Mouse (Mus musculus) midbrain, embryonic 14.5 days (tissue): ENCODE data around the gene Lgalsl. TPM values are rescaled to one million over a fixed set of nuclear protein-coding genes. Genes with fewer than 3 reads are reported as not detected.
A peak's percentile ranks its signal among the peaks of the same experiment; 100 is the strongest.

ENCODE experiments used
- ATAC-seq: fragments of 200-750 bp; cut with Nextera tagmentation; 2 replicates; pipeline ENCODE4 v1.8.0; 2017; ENCODE audit warnings: moderate number of reproducible peaks, moderate library complexity; ENCODE audit not compliant: low FRiP score, low TSS enrichment
- DNase-seq: peaks from one replicate; pipeline ENCODE4 v3.0.0-alpha.2; 2015
- H3K27ac ChIP-seq: fragments of 300-500 bp; sonication (generic); replicated peaks from 2 replicates; pipeline ENCODE4 v1.5.1; 2014; ENCODE audit warnings: mild to moderate bottlenecking, low read depth, low read length, moderate library complexity
- H3K27me3 ChIP-seq: fragments of 300-500 bp; sonication (generic); 2 replicates; pipeline ENCODE4 v1.6.1; 2014; ENCODE audit warnings: low read length, control low read depth, mixed read lengths; ENCODE audit not compliant: control insufficient read depth, insufficient read depth
- H3K36me3 ChIP-seq: fragments of 300-500 bp; sonication (generic); 2 replicates; pipeline ENCODE4 v1.6.1; 2014; ENCODE audit warnings: low read length, control low read depth; ENCODE audit not compliant: control insufficient read depth, insufficient read depth
- H3K4me1 ChIP-seq: fragments of 300-500 bp; sonication (generic); 2 replicates; pipeline ENCODE4 v1.6.1; 2014; ENCODE audit warnings: mild to moderate bottlenecking, antibody characterized with exemption, low read length, control low read depth; ENCODE audit not compliant: control insufficient read depth, insufficient read depth
- H3K4me2 ChIP-seq: fragments of 300-500 bp; sonication (generic); 2 replicates; pipeline ENCODE4 v1.6.1; 2014; ENCODE audit warnings: mild to moderate bottlenecking, low read length, moderate library complexity
- H3K4me3 ChIP-seq: fragments of 300-500 bp; sonication (generic); replicated peaks from 2 replicates; pipeline ENCODE4 v1.5.1; 2014; ENCODE audit warnings: low read depth, low read length
- H3K9ac ChIP-seq: fragments of 300-500 bp; sonication (generic); replicated peaks from 2 replicates; pipeline ENCODE4 v1.6.1; 2014; ENCODE audit warnings: mild to moderate bottlenecking, low read length, moderate library complexity
- H3K9me3 ChIP-seq: fragments of 300-500 bp; sonication (generic); 2 replicates; pipeline ENCODE4 v1.6.1; 2016; ENCODE audit warnings: low read length, control low read depth, mixed read lengths; ENCODE audit not compliant: control insufficient read depth
- WGBS: fragments of 180-500 bp; shearing (Covaris S2); extraction: QIAGEN DNeasy Blood & Tissue Kit; methylation state at CpG from one replicate; pipeline ENCODE4 v1.1.7; 2014; 5-methylcytosine and 5-hydroxymethylcytosine counted together
- polyA plus RNA-seq: library from polyadenylated mRNA; unstranded; fragments of >200 nt; fragmentation: Nextera tagmentation; extraction: Ambion mirVana; gene quantifications from 2 replicates; pipeline ENCODE4 v1.2.1, GENCODE M21; 2014

Gene Lgalsl
- polyA plus RNA-seq, 1 experiment from 2014 or later, result 72.9 TPM

DNA sequence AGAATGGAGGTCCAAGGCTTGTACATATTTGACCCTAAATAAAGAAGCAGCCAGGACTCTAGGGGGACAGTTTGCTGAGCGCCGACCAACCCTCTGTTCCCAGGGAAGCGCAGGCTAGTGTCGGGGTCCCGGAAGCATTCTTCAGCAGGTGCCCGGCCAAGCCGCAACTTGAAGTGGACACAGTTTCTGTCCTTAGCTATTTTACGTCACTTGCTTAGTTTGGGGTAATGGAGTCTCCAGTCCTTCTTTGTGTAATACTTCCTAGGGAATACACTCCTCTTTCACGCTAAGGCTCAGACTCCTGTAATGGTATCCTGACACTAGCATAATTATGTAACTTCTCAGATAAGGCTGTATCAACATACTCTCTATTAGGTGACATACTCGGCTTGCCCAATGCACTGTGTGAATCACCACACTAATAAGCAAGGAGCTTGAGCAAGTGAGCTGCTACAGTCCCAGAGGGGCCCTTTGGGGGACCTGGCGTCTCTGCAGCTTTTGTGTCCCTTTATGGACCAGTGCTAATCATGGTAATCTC lies 813 bp upstream of the Lgalsl start:
- peak; percentile 22; the same call in 1 of the 2 replicates for ATAC-seq
- WGBS, result 7% methylated on average over 11 of the region's 11 CpGs
- Histone ChIP-seq H3K36me3 (peaks cover 16% of the 10 kb centered on the region), H3K4me2 (peak overlapping the region; percentile 81), H3K4me1 (peaks cover 23% of the 10 kb centered on the region), H3K4me3 (peak overlapping the region; percentile 87), H3K9ac (peak overlapping the region; percentile 95), H3K27me3 (peaks cover 8% of the 10 kb centered on the region; the same call in 1 of the 2 replicates), H3K27ac (peak overlapping the region; percentile 93), H3K9me3 (no peaks in the 10 kb centered on the region)
- peak; percentile 54 for DNase-seq

DNA sequence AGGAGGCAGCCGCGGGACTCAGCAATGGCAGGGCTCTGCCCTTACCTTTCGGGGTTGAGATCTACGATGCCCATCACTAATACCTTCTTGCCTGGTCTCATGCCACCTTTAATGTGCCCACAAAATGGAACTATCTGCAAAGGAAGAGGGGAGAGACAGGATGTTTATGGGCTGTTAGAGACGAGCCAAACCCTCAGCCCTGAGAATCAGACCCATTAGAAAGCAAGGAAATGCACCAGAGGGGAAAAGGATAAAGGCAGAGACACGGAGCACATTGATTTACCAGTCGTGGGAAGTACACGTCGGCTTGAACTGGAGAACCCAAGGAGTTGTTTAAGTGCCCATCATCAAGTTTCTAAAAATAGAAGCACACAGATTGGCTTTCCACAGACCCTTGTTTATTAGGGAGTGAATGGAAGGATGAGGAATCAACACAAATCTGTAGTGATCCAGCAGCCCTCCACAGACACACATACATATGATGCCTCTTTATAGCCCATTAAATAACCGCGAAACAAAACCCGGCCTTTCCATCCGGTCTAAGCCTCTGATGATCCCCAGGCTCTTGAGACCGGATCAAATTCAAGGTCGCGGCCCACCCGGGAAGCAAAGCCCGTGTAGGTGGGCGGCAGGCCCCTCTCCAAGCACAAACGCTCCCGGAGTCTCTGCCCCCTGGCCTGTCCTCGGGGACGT lies 717 bp downstream of the Lgalsl start:
- H3K4me3 ChIP-seq, result peak overlapping the region; percentile 87
- DNase-seq, result peak; percentile 55
- no peaks in the 10 kb centered on the region for H3K9me3 ChIP-seq
- peak overlapping the region; percentile 95 for H3K9ac ChIP-seq
- WGBS, result 12% methylated on average over 23 of the region's 23 CpGs
- peaks cover 8% of the 10 kb centered on the region; the same call in 1 of the 2 replicates for H3K27me3 ChIP-seq
- H3K4me2 ChIP-seq, result peak overlapping the region; percentile 81
- peak overlapping the region; percentile 93 for H3K27ac ChIP-seq
- peaks cover 23% of the 10 kb centered on the region for H3K4me1 ChIP-seq
- H3K36me3 ChIP-seq, result peaks cover 25% of the 10 kb centered on the region
- ATAC-seq, result peak; percentile 16

DNA sequence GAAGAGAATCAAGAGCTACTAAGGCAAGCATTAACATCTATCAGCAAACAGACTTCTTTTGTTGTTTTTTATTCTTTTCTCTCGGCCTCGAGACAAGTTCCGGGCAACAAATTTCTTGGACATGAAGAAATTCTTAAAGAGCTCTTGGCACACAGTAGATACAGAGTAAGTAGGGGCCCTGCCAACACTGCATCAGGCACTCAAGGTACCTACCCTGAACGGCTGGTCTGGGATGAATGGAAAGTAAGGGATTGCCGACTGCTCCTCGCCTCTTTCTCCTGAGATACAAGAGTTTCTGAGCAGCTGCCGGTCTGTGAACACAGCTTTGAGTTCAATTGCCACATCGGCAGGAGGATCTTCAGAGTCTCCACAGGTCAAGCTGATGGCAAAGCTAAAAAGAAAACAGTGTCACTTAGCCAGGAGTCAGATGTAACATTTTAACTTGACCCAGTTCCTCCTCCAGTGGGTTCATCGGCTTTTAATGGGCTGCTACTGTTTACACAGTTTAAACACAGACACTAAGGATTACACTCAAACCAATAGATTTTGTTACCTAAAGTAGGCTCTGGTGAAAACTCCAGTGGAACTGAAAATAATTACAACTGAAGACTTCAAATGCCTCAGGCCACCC lies 1.7 kb downstream of the Lgalsl start:
- Histone ChIP-seq H3K4me1 (peaks cover 23% of the 10 kb centered on the region), H3K4me3 (peak overlapping the region; percentile 87; the same call in 1 of the 2 replicates), H3K27ac (no peak overlapping the region; the same call in 1 of the 2 replicates), H3K9me3 (no peaks in the 10 kb centered on the region), H3K4me2 (peak overlapping the region; percentile 81), H3K36me3 (peaks cover 30% of the 10 kb centered on the region), H3K9ac (no peak overlapping the region), H3K27me3 (peaks cover 8% of the 10 kb centered on the region; the same call in 1 of the 2 replicates)
- no peak for ATAC-seq
- 48% methylated on average over 9 of the region's 9 CpGs for WGBS
- DNase-seq, result no peak

DNA sequence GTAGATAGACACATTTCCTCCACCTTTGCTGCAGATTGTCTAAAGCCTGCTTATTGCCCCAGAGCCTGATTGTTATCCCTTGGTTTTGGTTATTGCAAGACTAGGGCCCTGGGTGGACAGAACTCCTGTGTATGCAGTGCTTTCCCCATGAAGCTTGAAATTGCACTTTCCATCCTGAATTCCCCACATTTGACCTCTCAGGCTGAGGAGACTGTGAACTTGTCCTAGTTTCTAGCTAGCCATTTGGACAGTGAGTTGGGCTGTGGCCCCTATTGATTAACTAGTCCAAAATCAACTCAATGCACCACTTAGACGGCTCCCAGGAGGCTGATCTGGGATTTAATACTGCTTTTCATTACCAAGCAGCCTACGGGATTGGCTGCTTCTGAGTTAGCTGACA lies 6.9 kb downstream of the Lgalsl start:
- DNase-seq (no peak), ATAC-seq (no peak)
- WGBS, result 23% methylated on average over 2 of the region's 2 CpGs
- no peak overlapping the region for H3K27ac ChIP-seq
- no peaks in the 10 kb centered on the region for H3K27me3 ChIP-seq
- no peak overlapping the region for H3K4me3 ChIP-seq
- H3K36me3 ChIP-seq, result peaks cover 30% of the 10 kb centered on the region
- peaks cover 8% of the 10 kb centered on the region; the same call in 1 of the 2 replicates for H3K4me1 ChIP-seq
- H3K9me3 ChIP-seq, result no peaks in the 10 kb centered on the region
- no peak overlapping the region for H3K4me2 ChIP-seq
- H3K9ac ChIP-seq, result no peak overlapping the region

DNA sequence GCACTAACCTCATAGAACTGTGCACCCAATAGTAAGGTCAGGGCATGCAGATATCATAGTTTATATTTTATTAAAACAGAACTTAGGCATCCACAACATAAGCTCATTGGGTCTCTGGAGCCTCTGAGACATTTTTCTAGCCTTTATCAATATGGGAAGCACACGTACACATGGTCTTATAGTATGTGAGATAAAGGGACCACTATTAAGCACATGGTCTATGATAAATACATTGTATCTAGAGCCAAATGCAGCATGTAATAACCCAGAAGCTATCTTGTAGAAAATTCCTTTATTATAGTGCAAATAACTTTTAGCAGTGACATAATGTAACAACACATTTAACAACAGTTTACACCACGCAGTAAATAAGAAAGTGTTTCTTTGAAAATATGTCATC lies 7.6 kb downstream of the Lgalsl start:
- WGBS, result 93% methylated on average over 2 of the region's 2 CpGs

DNA sequence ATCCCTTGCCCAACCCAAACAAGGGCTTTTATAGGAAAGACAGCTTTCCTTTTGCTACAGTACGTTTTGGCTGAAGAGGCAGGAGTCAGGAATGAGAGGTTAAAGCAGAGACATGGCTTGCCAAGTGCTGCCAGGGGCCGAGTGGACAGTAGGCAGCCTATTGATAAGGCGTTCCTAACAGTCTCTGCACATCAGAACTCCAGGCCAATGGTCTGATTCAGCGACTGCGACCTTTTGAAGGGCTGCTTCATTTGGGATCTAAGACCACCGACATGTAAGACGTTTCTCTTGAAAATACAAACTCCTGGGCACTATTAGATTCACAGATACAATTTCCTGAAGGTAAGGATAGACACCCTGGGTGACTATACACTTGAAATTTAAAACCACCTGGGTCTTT lies 9.5 kb downstream of the Lgalsl start:
- no peak for ATAC-seq
- whole genome bisulfite sequencing, result 85% methylated on average over 7 of the region's 7 CpGs
- no peak overlapping the region for H3K9ac ChIP-seq

More for the DNA sequence above, 7.6 kb downstream of the Lgalsl start:
- no peak overlapping the region for H3K4me2 ChIP-seq
- H3K27ac ChIP-seq, result no peak overlapping the region
- peaks cover 26% of the 10 kb centered on the region for H3K36me3 ChIP-seq
- ATAC-seq (no peak), DNase-seq (no peak)
- no peaks in the 10 kb centered on the region for H3K9me3 ChIP-seq
- no peak overlapping the region for H3K4me3 ChIP-seq
- H3K4me1 ChIP-seq, result peaks cover 3% of the 10 kb centered on the region; the same call in 1 of the 2 replicates
- no peaks in the 10 kb centered on the region for H3K27me3 ChIP-seq
- no peak overlapping the region for H3K9ac ChIP-seq

DNA sequence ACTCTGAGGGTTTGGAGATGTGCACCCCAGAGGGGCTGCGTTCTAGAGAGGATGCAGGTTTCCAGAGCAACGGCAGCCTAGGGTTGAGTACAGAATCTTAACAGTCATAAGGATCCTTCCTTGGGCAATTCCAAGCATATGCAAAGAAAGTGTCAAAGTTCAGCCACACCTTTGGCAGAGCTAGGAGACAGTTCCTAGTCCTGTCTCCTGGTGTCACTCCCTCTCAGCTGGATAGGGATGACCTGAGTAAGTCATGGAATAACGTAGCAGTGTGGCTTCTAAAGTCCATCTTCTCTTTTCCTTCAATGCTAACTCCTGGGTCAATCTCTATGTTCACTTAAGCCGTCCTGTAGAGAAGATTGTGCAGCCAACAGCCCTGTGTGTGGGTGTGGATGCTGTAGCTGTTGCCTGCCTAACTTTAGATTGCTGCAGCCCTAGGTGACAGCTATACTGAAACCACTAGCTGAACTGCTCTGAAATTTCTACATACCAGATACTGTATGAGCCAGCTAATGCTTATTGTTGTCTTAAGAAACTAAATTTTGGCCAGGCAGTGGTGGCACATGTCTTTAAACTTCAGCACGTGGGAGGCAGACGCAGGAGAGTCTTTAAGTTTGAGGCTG lies 16.8 kb downstream of the Lgalsl start:
- H3K9me3 ChIP-seq, result no peaks in the 10 kb centered on the region
- no peak overlapping the region for H3K4me3 ChIP-seq
- no peaks in the 10 kb centered on the region for H3K27me3 ChIP-seq
- no peaks in the 10 kb centered on the region for H3K4me1 ChIP-seq
- no peak for DNase-seq
- H3K27ac ChIP-seq, result no peak overlapping the region
- no peaks in the 10 kb centered on the region for H3K36me3 ChIP-seq
- ATAC-seq, result no peak
- 89% methylated on average over 6 of the region's 6 CpGs for WGBS
- H3K9ac ChIP-seq, result no peak overlapping the region
- H3K4me2 ChIP-seq, result no peak overlapping the region

More for the DNA sequence above, 9.5 kb downstream of the Lgalsl start:
- DNase-seq, result no peak
- H3K4me1 ChIP-seq, result no peaks in the 10 kb centered on the region
- H3K36me3 ChIP-seq, result peaks cover 12% of the 10 kb centered on the region
- no peak overlapping the region for H3K4me2 ChIP-seq
- no peak overlapping the region for H3K27ac ChIP-seq
- H3K4me3 ChIP-seq, result no peak overlapping the region
- no peaks in the 10 kb centered on the region for H3K9me3 ChIP-seq
- H3K27me3 ChIP-seq, result no peaks in the 10 kb centered on the region

DNA sequence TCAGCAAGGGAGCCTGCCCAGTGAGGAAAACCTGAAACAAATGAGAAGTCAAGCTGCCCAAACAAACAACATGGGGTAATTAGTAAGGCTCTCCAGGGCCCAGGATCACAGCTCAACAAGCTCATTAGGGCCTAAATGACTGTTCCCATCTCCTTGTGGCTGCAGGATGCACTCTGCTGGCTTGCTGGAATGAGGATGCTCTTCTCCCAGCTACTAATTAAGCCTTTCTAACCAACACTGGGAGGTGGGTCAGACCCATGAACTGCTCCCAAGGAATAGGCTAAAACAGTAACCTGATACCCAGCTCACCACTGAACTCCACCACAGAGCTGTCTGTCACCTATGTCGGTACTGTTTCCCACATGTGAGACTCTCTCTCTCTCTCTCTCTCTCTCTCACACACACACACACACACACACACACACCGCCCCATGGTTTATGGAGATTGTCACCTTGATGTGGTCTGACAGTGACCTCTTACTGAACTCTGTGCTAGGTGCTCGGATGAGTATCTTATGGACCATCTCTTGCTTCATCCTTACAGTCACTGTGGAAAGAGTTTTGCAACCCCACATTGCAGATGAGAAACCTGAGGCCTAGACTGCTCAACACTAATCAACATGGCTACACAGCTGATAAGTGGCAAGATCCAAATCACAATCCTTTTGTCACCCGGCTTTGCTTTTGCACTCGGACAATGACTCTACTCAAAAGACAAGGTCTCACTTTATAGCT lies 18.5 kb downstream of the Lgalsl start:
- no peaks in the 10 kb centered on the region for H3K4me1 ChIP-seq
- no peak overlapping the region for H3K9ac ChIP-seq
- H3K36me3 ChIP-seq, result no peaks in the 10 kb centered on the region
- no peak overlapping the region for H3K27ac ChIP-seq
- no peaks in the 10 kb centered on the region for H3K27me3 ChIP-seq
- H3K4me3 ChIP-seq, result no peak overlapping the region
- no peaks in the 10 kb centered on the region for H3K9me3 ChIP-seq
- DNase-seq, result no peak
- WGBS, result 73% methylated on average over 5 of the region's 5 CpGs
- no peak for ATAC-seq
- H3K4me2 ChIP-seq, result no peak overlapping the region
